In genomic region chr5:81345436-81346131, GRCm38 (mm10) we compare ENCODE assay signal across 9 mouse cellular contexts.
DNase-seq lines count a peak whose midpoint lies in the region; ATAC-seq lines count a peak whose summit lies in the region.
"Had no signal": no experiment of that assay in that cellular context is flagged by ENCODE, and none has a peak within 500 bp of the region (broad histone marks: within the 10 kb centered on the region; RNA-seq: fewer than 3 reads in every experiment).

No protein-coding gene starts in this region.

- no peaks in the 10 kb centered on the region for H3K27me3 ChIP-seq in kidney, embryonic 16.5 days (ENCODE audit: insufficient read depth, low read length)
- H3K27me3 ChIP-seq in embryonic facial prominence, embryonic 12.5 days, result no peaks in the 10 kb centered on the region
- no peaks in the 10 kb centered on the region for H3K27me3 ChIP-seq in hindbrain, embryonic 16.5 days (replicated peaks; ENCODE audit: control insufficient read depth, insufficient read depth, low read length)
- no peaks in the 10 kb centered on the region for H3K27me3 ChIP-seq in midbrain, embryonic 14.5 days (ENCODE audit: control insufficient read depth, insufficient read depth, low read length)

- no peak overlapping the region for H3K4me2 ChIP-seq in kidney, embryonic 16.5 days (replicated peaks; ENCODE audit: low read depth, low read length)
- H3K4me2 ChIP-seq in embryonic facial prominence, embryonic 12.5 days (replicated peaks), result no peak overlapping the region
- no peak overlapping the region for H3K4me2 ChIP-seq in hindbrain, embryonic 16.5 days (ENCODE audit: low read length)
- H3K4me2 ChIP-seq in midbrain, embryonic 14.5 days (ENCODE audit: low read length), result no peak overlapping the region

- H3K36me3 ChIP-seq in kidney, embryonic 16.5 days (ENCODE audit: insufficient read depth, low read length), result no peaks in the 10 kb centered on the region
- no peaks in the 10 kb centered on the region for H3K36me3 ChIP-seq in embryonic facial prominence, embryonic 12.5 days
- H3K36me3 ChIP-seq in hindbrain, embryonic 16.5 days (ENCODE audit: control insufficient read depth, insufficient read depth, low read length), result no peaks in the 10 kb centered on the region
- no peaks in the 10 kb centered on the region for H3K36me3 ChIP-seq in midbrain, embryonic 14.5 days (ENCODE audit: control insufficient read depth, insufficient read depth, low read length)
- H3K36me3 ChIP-seq: G1E had no signal

- no peak overlapping the region for H3K27ac ChIP-seq in kidney, embryonic 16.5 days (ENCODE audit: low read length)
- H3K27ac ChIP-seq in embryonic facial prominence, embryonic 12.5 days, result no peak overlapping the region
- peak overlapping the region; percentile 29 for H3K27ac ChIP-seq in hindbrain, embryonic 16.5 days (ENCODE audit: low read depth, low read length)
- H3K27ac ChIP-seq in midbrain, embryonic 14.5 days (replicated peaks; ENCODE audit: low read depth, low read length), result no peak overlapping the region

- WGBS in kidney, embryonic 16.5 days, result 42% methylated on average over 9 of the region's 9 CpGs
- WGBS in embryonic facial prominence, embryonic 12.5 days, result 50% methylated on average over 9 of the region's 9 CpGs
- 36% methylated on average over 9 of the region's 9 CpGs for WGBS in hindbrain, embryonic 16.5 days
- WGBS in midbrain, embryonic 14.5 days, result 33% methylated on average over 9 of the region's 9 CpGs

- H3K9me3 ChIP-seq in kidney, embryonic 16.5 days (ENCODE audit: low read length), result no peaks in the 10 kb centered on the region
- no peaks in the 10 kb centered on the region for H3K9me3 ChIP-seq in embryonic facial prominence, embryonic 12.5 days
- H3K9me3 ChIP-seq in hindbrain, embryonic 16.5 days (ENCODE audit: control insufficient read depth, low read length), result no peaks in the 10 kb centered on the region
- no peaks in the 10 kb centered on the region for H3K9me3 ChIP-seq in midbrain, embryonic 14.5 days (ENCODE audit: control insufficient read depth, low read length)

- no peak overlapping the region for H3K4me3 ChIP-seq in kidney, embryonic 16.5 days (ENCODE audit: low read length)
- H3K4me3 ChIP-seq in embryonic facial prominence, embryonic 12.5 days, result no peak overlapping the region
- no peak overlapping the region for H3K4me3 ChIP-seq in hindbrain, embryonic 16.5 days (ENCODE audit: low read length)
- H3K4me3 ChIP-seq in midbrain, embryonic 14.5 days (replicated peaks; ENCODE audit: low read depth, low read length), result no peak overlapping the region

- no peak overlapping the region for H3K9ac ChIP-seq in kidney, embryonic 16.5 days (replicated peaks; ENCODE audit: low read length)
- H3K9ac ChIP-seq in embryonic facial prominence, embryonic 12.5 days, result no peak overlapping the region
- no peak overlapping the region for H3K9ac ChIP-seq in hindbrain, embryonic 16.5 days (ENCODE audit: low read depth, low read length)
- H3K9ac ChIP-seq in midbrain, embryonic 14.5 days (replicated peaks; ENCODE audit: low read length), result no peak overlapping the region

- H3K4me1 ChIP-seq in kidney, embryonic 16.5 days (ENCODE audit: insufficient read depth, low read length), result peaks cover 6% of the 10 kb centered on the region
- no peaks in the 10 kb centered on the region for H3K4me1 ChIP-seq in embryonic facial prominence, embryonic 12.5 days
- no peaks in the 10 kb centered on the region for H3K4me1 ChIP-seq in hindbrain, embryonic 16.5 days (ENCODE audit: control insufficient read depth, insufficient read depth, low read depth, low read length)
- H3K4me1 ChIP-seq in midbrain, embryonic 14.5 days (ENCODE audit: control insufficient read depth, insufficient read depth, low read length), result peaks cover 3% of the 10 kb centered on the region; the same call in 1 of the 2 replicates

- ATAC-seq in kidney, embryonic 16.5 days (ENCODE audit: low FRiP score, low TSS enrichment), result peak; percentile 89
- peak; percentile 60; the same call in 1 of the 2 replicates for ATAC-seq in embryonic facial prominence, embryonic 12.5 days (ENCODE audit: insufficient number of reproducible peaks, insufficient read depth, low FRiP score, low TSS enrichment)
- peak; percentile 37; the same call in 1 of the 2 replicates for ATAC-seq in hindbrain, embryonic 16.5 days
- ATAC-seq in midbrain, embryonic 14.5 days (ENCODE audit: low FRiP score, low TSS enrichment), result no peak

- no peak for DNase-seq in kidney, adult 11 months
- peak; percentile 29 for DNase-seq in midbrain, embryonic 14.5 days
- no peak for DNase-seq in liver
- no peak for DNase-seq in yolk sac, embryonic 10.5 days (ENCODE audit: low spot score)
- DNase-seq: adrenal gland, postnatal 36 days had no signal
